Mouse (Mus musculus) hindbrain, embryonic 14.5 days (tissue): ENCODE measurements at regions not wholly inside any gene's neighbourhood (a gene's known extent, or its start where the extent isn't known, plus 50 kb on each side); places are given as distances from the start of the nearest gene placed in this dataset.

Source experiments
- ATAC-seq: fragments of 200-750 bp; cut with Nextera tagmentation; 2 replicates; pipeline ENCODE4 v1.8.0; 2017; ENCODE audit warnings: moderate number of reproducible peaks, mild to moderate bottlenecking, moderate TSS enrichment, moderate library complexity; ENCODE audit not compliant: low FRiP score
- DNase-seq: peaks from one replicate; pipeline ENCODE4 v3.0.0-alpha.2; 2015; ENCODE audit warnings: low spot score
- H3K27ac ChIP-seq: fragments of 300-500 bp; sonication (generic); 2 replicates; pipeline ENCODE4 v1.5.1; 2014; ENCODE audit warnings: mild to moderate bottlenecking, moderate library complexity
- H3K27me3 ChIP-seq: fragments of 300-500 bp; sonication (generic); 2 replicates; pipeline ENCODE4 v1.6.1; 2014; ENCODE audit warnings: mild to moderate bottlenecking, low read length, mixed read lengths; ENCODE audit not compliant: control insufficient read depth, insufficient read depth
- H3K36me3 ChIP-seq: fragments of 300-500 bp; sonication (generic); replicated peaks from 2 replicates; pipeline ENCODE4 v1.6.1; 2014; ENCODE audit not compliant: control insufficient read depth, insufficient read depth
- H3K4me1 ChIP-seq: fragments of 300-500 bp; sonication (generic); replicated peaks from 2 replicates; pipeline ENCODE4 v1.6.1; 2014; ENCODE audit warnings: antibody characterized with exemption, low read length, mixed read lengths; ENCODE audit not compliant: control insufficient read depth, insufficient read depth
- H3K4me2 ChIP-seq: fragments of 300-500 bp; sonication (generic); replicated peaks from 2 replicates; pipeline ENCODE4 v1.6.1; 2014; ENCODE audit warnings: mild to moderate bottlenecking, moderate library complexity
- H3K4me3 ChIP-seq: fragments of 300-500 bp; sonication (generic); replicated peaks from 2 replicates; pipeline ENCODE4 v1.5.1; 2014; ENCODE audit warnings: mild to moderate bottlenecking, low read length
- H3K9ac ChIP-seq: fragments of 300-500 bp; sonication (generic); 2 replicates; pipeline ENCODE4 v1.6.1; 2014
- H3K9me3 ChIP-seq: fragments of 300-500 bp; sonication (generic); 2 replicates; pipeline ENCODE4 v1.6.1; 2016; ENCODE audit warnings: low read length; ENCODE audit not compliant: control insufficient read depth
- WGBS: fragments of 180-500 bp; shearing (Covaris S2); extraction: QIAGEN DNeasy Blood & Tissue Kit; methylation state at CpG from one replicate; pipeline ENCODE4 v1.1.7; 2014; 5-methylcytosine and 5-hydroxymethylcytosine counted together

GRCm38 (mm10) chr15:15648734-15649133 is 1079.8 kb upstream of the Cdh9 start:
- Histone ChIP-seq H3K4me2 (no peak overlapping the region), H3K4me3 (no peak overlapping the region), H3K9ac (no peak overlapping the region), H3K36me3 (no peaks in the 10 kb centered on the region), H3K9me3 (no peaks in the 10 kb centered on the region), H3K4me1 (no peaks in the 10 kb centered on the region), H3K27ac (no peak overlapping the region), H3K27me3 (no peaks in the 10 kb centered on the region)
- ATAC-seq (no peak), DNase-seq (no peak)
- 82% methylated on average over 5 of the region's 5 CpGs for WGBS

- DNase-seq (no peak), ATAC-seq (no peak)
- H3K4me3 ChIP-seq, result no peak overlapping the region
- no peak overlapping the region for H3K9ac ChIP-seq
- no peaks in the 10 kb centered on the region for H3K27me3 ChIP-seq
- no peak overlapping the region for H3K27ac ChIP-seq
- H3K4me2 ChIP-seq, result no peak overlapping the region
- no peaks in the 10 kb centered on the region for H3K9me3 ChIP-seq
- H3K36me3 ChIP-seq, result no peaks in the 10 kb centered on the region
- no peaks in the 10 kb centered on the region for H3K4me1 ChIP-seq
These were observed 1061.8 kb upstream of the Cdh9 start for GRCm38 (mm10) chr15:15666744-15667143.

GRCm38 (mm10) chr15:15692713-15693112 is 1035.8 kb upstream of the Cdh9 start:
- no peak overlapping the region for H3K4me2 ChIP-seq
- H3K27ac ChIP-seq, result no peak overlapping the region
- H3K9ac ChIP-seq, result no peak overlapping the region
- no peaks in the 10 kb centered on the region for H3K27me3 ChIP-seq
- ATAC-seq, result no peak
- DNase-seq, result no peak
- H3K36me3 ChIP-seq, result no peaks in the 10 kb centered on the region
- WGBS, result 65% methylated on average over 2 of the region's 2 CpGs
- no peaks in the 10 kb centered on the region for H3K4me1 ChIP-seq
- H3K9me3 ChIP-seq, result no peaks in the 10 kb centered on the region
- no peak overlapping the region for H3K4me3 ChIP-seq

GRCm38 (mm10) chr15:15716694-15717093 is 1011.9 kb upstream of the Cdh9 start:
- no peak for DNase-seq

GRCm38 (mm10) chr15:15741987-15742386 is 986.6 kb upstream of the Cdh9 start:
- no peak overlapping the region for H3K4me2 ChIP-seq
- no peaks in the 10 kb centered on the region for H3K4me1 ChIP-seq
- no peak for DNase-seq
- H3K27me3 ChIP-seq, result no peaks in the 10 kb centered on the region
- no peaks in the 10 kb centered on the region for H3K36me3 ChIP-seq
- 96% methylated on average over 4 of the region's 4 CpGs for WGBS
- H3K4me3 ChIP-seq, result no peak overlapping the region
- H3K9me3 ChIP-seq, result no peaks in the 10 kb centered on the region
- ATAC-seq, result no peak
- no peak overlapping the region for H3K9ac ChIP-seq
- H3K27ac ChIP-seq, result no peak overlapping the region

More at GRCm38 (mm10) chr15:15716694-15717093, 1011.9 kb upstream of the Cdh9 start:
- Histone ChIP-seq H3K27ac (no peak overlapping the region), H3K4me1 (no peaks in the 10 kb centered on the region), H3K9ac (no peak overlapping the region), H3K4me2 (no peak overlapping the region), H3K36me3 (no peaks in the 10 kb centered on the region), H3K9me3 (no peaks in the 10 kb centered on the region), H3K27me3 (no peaks in the 10 kb centered on the region), H3K4me3 (no peak overlapping the region)
- WGBS, result 91% methylated on average over 2 of the region's 2 CpGs
- ATAC-seq, result no peak

- no peaks in the 10 kb centered on the region for H3K4me1 ChIP-seq
- H3K4me3 ChIP-seq, result no peak overlapping the region
- H3K9me3 ChIP-seq, result no peaks in the 10 kb centered on the region
- H3K27me3 ChIP-seq, result no peaks in the 10 kb centered on the region
- no peak overlapping the region for H3K9ac ChIP-seq
- ATAC-seq (no peak), DNase-seq (no peak)
- H3K36me3 ChIP-seq, result no peaks in the 10 kb centered on the region
- no peak overlapping the region for H3K4me2 ChIP-seq
- WGBS, result 86% methylated on average over 5 of the region's 5 CpGs
- H3K27ac ChIP-seq, result no peak overlapping the region
These were observed 985.5 kb upstream of the Cdh9 start for GRCm38 (mm10) chr15:15743011-15743410.
